Mouse (Mus musculus) heart, embryonic 11.5 days (tissue): ENCODE results near the gene Otop3. TPM values are rescaled to one million over a fixed set of nuclear protein-coding genes. Genes with fewer than 3 reads are reported as not detected.

ENCODE experiments used
- ATAC-seq: fragments of 200-750 bp; cut with Nextera tagmentation; replicated peaks from 2 replicates; pipeline ENCODE4 v1.8.0; 2017; ENCODE audit warnings: moderate library complexity; ENCODE audit not compliant: insufficient number of reproducible peaks, low FRiP score, low TSS enrichment
- H3K27ac ChIP-seq: fragments of 300-500 bp; sonication (generic); 2 replicates; pipeline ENCODE4 v1.5.1; 2014; ENCODE audit warnings: mild to moderate bottlenecking, low read depth, low read length
- H3K27me3 ChIP-seq: fragments of 300-500 bp; sonication (generic); 2 replicates; pipeline ENCODE4 v1.6.1; 2014; ENCODE audit warnings: mild to moderate bottlenecking, low read length, mixed read lengths; ENCODE audit not compliant: control insufficient read depth, insufficient read depth
- H3K36me3 ChIP-seq: fragments of 300-500 bp; sonication (generic); 2 replicates; pipeline ENCODE4 v1.6.1; 2014; ENCODE audit warnings: mild to moderate bottlenecking, low read length, moderate library complexity, mixed read lengths; ENCODE audit not compliant: control insufficient read depth, insufficient read depth
- H3K4me1 ChIP-seq: fragments of 300-500 bp; sonication (generic); 2 replicates; pipeline ENCODE4 v1.6.1; 2014; ENCODE audit warnings: low read length; ENCODE audit not compliant: control insufficient read depth, insufficient read depth
- H3K4me2 ChIP-seq: fragments of 300-500 bp; sonication (generic); 2 replicates; pipeline ENCODE4 v1.6.1; 2014; ENCODE audit warnings: mild to moderate bottlenecking, moderate library complexity
- H3K4me3 ChIP-seq: fragments of 300-500 bp; sonication (generic); 2 replicates; pipeline ENCODE4 v1.5.1; 2014; ENCODE audit warnings: low read depth, low read length
- H3K9ac ChIP-seq: fragments of 300-500 bp; sonication (generic); 2 replicates; pipeline ENCODE4 v1.6.1; 2014; ENCODE audit warnings: mild to moderate bottlenecking, low read depth, low read length, moderate library complexity
- H3K9me3 ChIP-seq: fragments of 300-500 bp; sonication (generic); replicated peaks from 2 replicates; pipeline ENCODE4 v1.6.1; 2016; ENCODE audit warnings: low read length; ENCODE audit not compliant: control insufficient read depth
- WGBS: fragments of 180-500 bp; shearing (Covaris S2); extraction: QIAGEN DNeasy Blood & Tissue Kit; methylation state at CpG from one replicate; pipeline ENCODE4 v1.1.7; 2014; ENCODE audit not compliant: insufficient replicate concordance; 5-methylcytosine and 5-hydroxymethylcytosine counted together
- polyA plus RNA-seq: library from polyadenylated mRNA; unstranded; fragments of >200 nt; fragmentation: Nextera tagmentation; extraction: Ambion mirVana; gene quantifications from 2 replicates; pipeline ENCODE4 v1.2.1, GENCODE M21; 2014

Gene Otop3
- polyA plus RNA-seq, 1 experiment from 2014 or later = not detected

- Histone ChIP-seq H3K9ac (peak overlapping the region; percentile 63; the same call in 1 of the 2 replicates), H3K4me3 (peak overlapping the region; percentile 40), H3K27ac (no peak overlapping the region), H3K36me3 (no peaks in the 10 kb centered on the region), H3K27me3 (peaks cover 50% of the 10 kb centered on the region), H3K4me1 (peaks cover 7% of the 10 kb centered on the region; the same call in 1 of the 2 replicates), H3K9me3 (no peaks in the 10 kb centered on the region), H3K4me2 (peak overlapping the region; percentile 74)
- WGBS = 3% methylated on average over 30 of the region's 30 CpGs
- no peak; the same call in 1 of the 2 replicates for ATAC-seq
These were observed 39.5 kb downstream of the Otop3 start for GRCm38 (mm10) chr11:115373805-115374694.

DNA sequence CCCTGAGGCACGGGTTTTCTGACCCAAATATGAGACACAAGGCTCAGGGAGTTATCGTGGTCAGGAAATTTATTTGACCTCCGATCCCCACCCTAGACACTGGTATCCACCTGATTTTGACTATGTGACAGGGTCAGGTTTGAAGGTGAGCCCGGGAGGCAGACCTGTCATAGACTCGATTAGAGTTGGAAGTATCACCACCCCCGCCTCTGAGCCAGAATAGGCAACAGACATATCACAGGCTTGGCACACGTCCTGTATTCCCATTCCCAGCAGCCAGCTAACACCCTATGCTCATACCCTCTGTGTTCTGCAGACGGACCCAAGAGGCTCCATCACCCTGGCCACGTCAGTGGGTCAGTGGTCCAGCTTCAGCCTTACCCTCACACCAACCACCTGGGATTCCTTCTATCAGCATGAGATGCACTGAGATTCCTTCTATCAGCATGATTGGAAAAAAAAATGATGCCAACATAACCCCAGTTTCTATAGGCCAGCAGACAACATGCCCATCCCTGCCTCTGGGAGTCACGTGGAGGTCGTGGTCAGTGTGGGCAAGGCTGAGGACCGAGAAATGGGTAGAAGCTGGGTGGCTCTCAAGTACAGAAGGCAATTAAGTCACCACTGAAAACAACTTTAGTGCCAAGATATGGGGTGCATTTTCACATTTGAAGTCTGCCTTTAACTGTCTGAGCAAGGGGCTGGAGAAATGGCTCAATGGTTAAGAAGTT is 40.3 kb downstream of the Otop3 start:
- WGBS = 55% methylated on average over 12 of the region's 12 CpGs
- Histone ChIP-seq H3K9ac (no peak overlapping the region), H3K4me2 (peak overlapping the region; percentile 74), H3K4me3 (peak overlapping the region; percentile 40; the same call in 1 of the 2 replicates), H3K27ac (no peak overlapping the region), H3K36me3 (no peaks in the 10 kb centered on the region), H3K4me1 (peaks cover 7% of the 10 kb centered on the region; the same call in 1 of the 2 replicates), H3K9me3 (no peaks in the 10 kb centered on the region), H3K27me3 (peaks cover 45% of the 10 kb centered on the region)
- ATAC-seq = no peak

DNA sequence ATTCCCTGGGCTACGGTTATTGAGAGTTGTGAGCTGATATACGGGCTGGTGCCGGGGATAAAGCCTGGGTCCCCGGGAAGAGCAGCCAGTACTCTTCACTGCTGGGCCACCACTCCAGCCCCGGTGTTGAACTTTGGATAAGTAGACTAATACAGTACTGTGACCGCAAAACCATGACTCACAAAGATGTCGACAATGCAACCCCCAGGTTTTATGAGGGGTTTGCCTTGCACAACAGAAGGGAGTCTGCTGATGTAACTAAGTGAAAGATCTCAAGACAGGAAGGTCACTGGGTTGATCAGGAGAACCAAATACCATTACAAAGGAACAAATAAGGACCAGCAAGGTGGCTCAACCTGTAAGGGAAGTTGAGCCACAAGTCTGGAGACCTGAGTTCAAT is 42.2 kb downstream of the Otop3 start:
- ATAC-seq = no peak
- Histone ChIP-seq H3K27ac (no peak overlapping the region), H3K9ac (no peak overlapping the region), H3K27me3 (peaks cover 32% of the 10 kb centered on the region), H3K4me3 (no peak overlapping the region), H3K36me3 (no peaks in the 10 kb centered on the region), H3K4me2 (no peak overlapping the region), H3K9me3 (no peaks in the 10 kb centered on the region), H3K4me1 (peaks cover 9% of the 10 kb centered on the region; the same call in 1 of the 2 replicates)
- WGBS = 59% methylated on average over 7 of the region's 7 CpGs

GRCm38 (mm10) chr11:115377254-115377653 is 42.7 kb downstream of the Otop3 start:
- no peak overlapping the region for H3K9ac ChIP-seq
- no peaks in the 10 kb centered on the region for H3K36me3 ChIP-seq
- H3K4me3 ChIP-seq = no peak overlapping the region
- H3K27me3 ChIP-seq = peaks cover 27% of the 10 kb centered on the region
- 78% methylated on average over 4 of the region's 4 CpGs for WGBS
- no peaks in the 10 kb centered on the region for H3K9me3 ChIP-seq
- no peak overlapping the region for H3K4me2 ChIP-seq
- no peak overlapping the region for H3K27ac ChIP-seq
- no peak for ATAC-seq
- peaks cover 9% of the 10 kb centered on the region; the same call in 1 of the 2 replicates for H3K4me1 ChIP-seq

DNA sequence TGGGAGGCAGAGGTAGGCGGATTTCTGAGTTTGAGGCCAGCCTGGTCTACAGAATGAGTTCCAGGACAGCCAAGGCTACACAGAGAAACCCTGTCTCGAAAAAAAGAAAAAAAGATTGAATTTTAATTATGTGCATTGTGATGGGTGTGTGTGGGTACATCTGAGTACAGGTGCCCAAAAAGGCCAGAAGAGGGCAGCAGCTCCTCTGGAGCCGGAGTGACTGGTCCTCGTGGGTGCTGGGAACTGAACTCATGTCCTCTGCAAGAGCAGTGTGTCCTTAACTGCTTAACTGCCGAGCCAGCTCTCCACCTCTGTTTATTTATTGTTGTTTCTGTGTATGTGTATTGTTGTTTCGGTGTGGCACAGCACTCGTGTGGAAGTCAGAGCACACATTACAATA is 43.3 kb downstream of the Otop3 start:
- Histone ChIP-seq H3K9ac (no peak overlapping the region), H3K4me1 (peaks cover 12% of the 10 kb centered on the region), H3K4me2 (no peak overlapping the region), H3K36me3 (no peaks in the 10 kb centered on the region), H3K4me3 (no peak overlapping the region), H3K27ac (no peak overlapping the region), H3K27me3 (peaks cover 28% of the 10 kb centered on the region), H3K9me3 (no peaks in the 10 kb centered on the region)
- ATAC-seq = no peak
- 67% methylated on average over 7 of the region's 7 CpGs for WGBS

GRCm38 (mm10) chr11:115381276-115381675 is 46.7 kb downstream of the Otop3 start:
- Histone ChIP-seq H3K27me3 (peaks cover 18% of the 10 kb centered on the region; the same call in 1 of the 2 replicates), H3K4me3 (peak overlapping the region; percentile 78), H3K36me3 (no peaks in the 10 kb centered on the region), H3K4me2 (peak overlapping the region; percentile 75), H3K9ac (peak overlapping the region; percentile 46; the same call in 1 of the 2 replicates), H3K9me3 (no peaks in the 10 kb centered on the region), H3K27ac (no peak overlapping the region), H3K4me1 (peaks cover 27% of the 10 kb centered on the region)
- ATAC-seq = no peak
- 8% methylated on average over 9 of the region's 9 CpGs for WGBS

DNA sequence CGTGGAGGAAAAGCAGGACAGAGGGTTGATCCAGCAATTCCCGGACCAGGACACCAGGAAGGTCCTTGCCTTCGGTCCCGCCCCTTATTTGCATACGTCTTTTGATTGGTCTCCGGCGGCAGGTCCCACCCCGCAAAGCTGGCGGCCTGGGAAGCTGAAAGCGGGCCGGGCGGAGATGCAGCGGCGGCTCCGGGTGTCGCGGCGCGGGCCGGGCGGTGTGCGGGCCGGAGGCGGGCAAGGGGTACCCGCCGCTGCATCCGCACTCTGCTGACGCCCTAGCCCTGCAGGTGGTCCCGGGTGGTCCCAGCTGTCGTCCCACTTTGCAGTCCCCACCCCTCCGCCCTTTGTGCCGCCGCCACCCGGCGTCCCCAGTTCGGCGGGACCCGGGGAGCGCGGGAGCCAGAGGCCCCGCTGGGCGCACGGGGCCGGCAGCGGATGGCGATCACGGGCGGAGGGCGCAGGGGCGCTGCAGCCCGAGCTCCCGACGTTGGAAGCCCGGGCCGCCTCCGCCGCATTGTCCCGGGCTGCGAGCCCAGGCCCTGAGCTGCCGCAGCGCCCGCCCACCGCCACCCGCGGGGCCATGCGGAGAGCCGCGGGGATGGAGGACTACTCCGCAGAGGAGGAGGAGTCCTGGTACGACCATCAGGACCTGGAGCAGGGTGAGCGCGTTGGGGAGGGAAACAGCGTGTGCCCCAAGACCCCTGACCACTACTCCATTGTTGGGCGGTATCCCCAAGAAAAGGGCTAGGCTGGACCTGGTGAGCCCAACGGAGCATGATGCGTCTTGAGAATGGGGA is 47.4 kb downstream of the Otop3 start, which contains the start of gene Cdr2l:
Cdr2l (plus strand) TSS at position 174 of the 797 bp plus-strand sequence.
- peak within 1 kb of the TSS; percentile 75 for H3K4me2 ChIP-seq
- no peaks in the 10 kb centered on the region for H3K36me3 ChIP-seq
- peak within 1 kb of the TSS; percentile 85 for H3K9ac ChIP-seq
- peaks cover 27% of the 10 kb centered on the region for H3K4me1 ChIP-seq
- under 1% methylated on average over 76 of the region's 76 CpGs for WGBS
- H3K27me3 ChIP-seq = peaks cover 15% of the 10 kb centered on the region; the same call in 1 of the 2 replicates
- ATAC-seq = peak; percentile 83
- no peaks in the 10 kb centered on the region for H3K9me3 ChIP-seq
- H3K27ac ChIP-seq = peak within 1 kb of the TSS; percentile 68
- peak within 1 kb of the TSS; percentile 78 for H3K4me3 ChIP-seq

DNA sequence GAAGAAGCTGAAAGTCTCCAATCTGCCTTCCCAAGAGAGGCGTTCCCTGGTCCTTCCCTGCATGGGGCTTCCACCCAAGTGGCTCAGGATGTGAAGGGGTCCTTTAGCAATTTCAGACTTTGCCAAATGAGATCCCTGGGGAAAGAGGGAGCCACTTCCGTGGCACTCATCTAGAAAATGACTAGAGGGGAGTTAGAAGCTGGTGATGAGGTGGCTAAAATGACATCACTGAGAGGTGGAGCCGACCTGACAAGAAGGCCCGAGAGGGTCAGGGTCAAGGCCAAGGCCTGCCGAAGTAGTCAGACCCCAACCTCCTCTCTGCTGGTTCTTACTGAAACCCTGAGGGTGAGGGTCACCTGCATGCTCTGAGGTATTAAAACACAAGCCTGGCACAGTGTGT is 48.4 kb downstream of the Otop3 start:
- Histone ChIP-seq H3K27me3 (peaks cover 15% of the 10 kb centered on the region; the same call in 1 of the 2 replicates), H3K9me3 (no peaks in the 10 kb centered on the region), H3K9ac (peak overlapping the region; percentile 85), H3K4me1 (peaks cover 27% of the 10 kb centered on the region), H3K4me3 (peak overlapping the region; percentile 78), H3K36me3 (no peaks in the 10 kb centered on the region), H3K27ac (no peak overlapping the region), H3K4me2 (peak overlapping the region; percentile 75)
- ATAC-seq = no peak
- whole genome bisulfite sequencing = 23% methylated on average over 5 of the region's 5 CpGs
